Mouse (Mus musculus): ENCODE measurements around the gene Rnaset2b.
"Not testable (repeated sequence)": the region's sequence is repeated elsewhere in the genome, so short reads cannot be mapped to it uniquely, and the experiment has no call there.

Gene Rnaset2b

DNA sequence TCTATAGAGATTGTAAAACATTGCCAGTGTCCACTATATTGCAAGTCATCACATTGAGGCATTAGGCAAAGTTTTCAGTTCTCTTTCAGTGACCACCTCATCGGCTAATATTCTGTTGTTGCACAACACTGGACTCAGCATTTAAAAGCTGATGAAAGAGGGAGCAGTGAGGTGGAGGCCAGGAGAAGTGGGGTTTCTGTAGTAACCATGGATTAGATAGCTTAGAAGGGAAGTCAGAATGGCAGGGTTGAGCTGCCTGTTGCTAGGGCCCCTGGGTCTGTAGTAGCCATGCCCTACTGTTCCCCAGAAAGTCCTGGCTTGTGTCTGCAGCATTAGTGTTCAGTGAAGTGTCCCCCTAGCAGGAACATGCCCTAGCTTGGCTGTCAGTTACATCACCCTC lies 15.7 kb downstream of the Rnaset2b start:
- DNase-seq, result not testable (repeated sequence)

DNA sequence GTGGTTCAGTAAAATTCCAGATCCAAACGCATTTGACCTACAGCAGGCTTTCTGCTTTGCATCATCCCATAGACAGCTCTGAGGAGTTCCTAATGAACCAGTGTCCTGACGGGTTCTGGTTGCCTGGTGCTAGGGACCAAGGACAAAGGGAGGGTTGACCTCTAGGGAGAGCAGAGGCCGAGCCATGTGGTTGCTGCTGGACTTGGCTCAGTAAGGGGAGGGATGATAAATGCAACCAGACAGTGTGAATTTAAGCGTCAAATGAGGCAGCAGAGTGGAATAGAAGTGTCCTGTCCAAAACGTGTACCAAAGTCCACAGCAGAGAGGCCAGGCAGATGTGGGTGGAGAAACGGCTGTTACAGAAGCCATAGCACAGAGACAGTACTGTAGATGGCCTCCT lies 25.1 kb downstream of the Rnaset2b start:
- DNase-seq, result not testable (repeated sequence)

DNA sequence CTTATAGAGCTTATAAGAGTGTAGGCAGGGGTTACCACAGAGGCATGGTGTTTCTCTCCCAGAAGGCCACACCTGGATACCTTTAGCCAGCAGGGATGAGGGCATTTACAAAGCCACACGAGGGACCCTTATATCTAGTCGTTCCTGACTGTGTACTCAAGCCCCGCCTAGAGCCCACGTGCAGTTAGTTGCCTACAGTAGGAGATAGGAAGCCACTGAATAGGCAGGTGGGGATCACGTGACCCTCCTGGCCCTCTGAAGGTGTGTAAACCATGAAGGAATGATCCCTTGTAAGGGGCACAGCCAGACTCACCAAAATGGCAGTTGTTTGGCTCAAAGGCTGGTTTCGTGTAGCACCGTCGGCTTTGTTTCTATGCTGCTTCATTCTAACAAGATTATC lies 26.4 kb downstream of the Rnaset2b start:
- DNase-seq, result not testable (repeated sequence)

DNA sequence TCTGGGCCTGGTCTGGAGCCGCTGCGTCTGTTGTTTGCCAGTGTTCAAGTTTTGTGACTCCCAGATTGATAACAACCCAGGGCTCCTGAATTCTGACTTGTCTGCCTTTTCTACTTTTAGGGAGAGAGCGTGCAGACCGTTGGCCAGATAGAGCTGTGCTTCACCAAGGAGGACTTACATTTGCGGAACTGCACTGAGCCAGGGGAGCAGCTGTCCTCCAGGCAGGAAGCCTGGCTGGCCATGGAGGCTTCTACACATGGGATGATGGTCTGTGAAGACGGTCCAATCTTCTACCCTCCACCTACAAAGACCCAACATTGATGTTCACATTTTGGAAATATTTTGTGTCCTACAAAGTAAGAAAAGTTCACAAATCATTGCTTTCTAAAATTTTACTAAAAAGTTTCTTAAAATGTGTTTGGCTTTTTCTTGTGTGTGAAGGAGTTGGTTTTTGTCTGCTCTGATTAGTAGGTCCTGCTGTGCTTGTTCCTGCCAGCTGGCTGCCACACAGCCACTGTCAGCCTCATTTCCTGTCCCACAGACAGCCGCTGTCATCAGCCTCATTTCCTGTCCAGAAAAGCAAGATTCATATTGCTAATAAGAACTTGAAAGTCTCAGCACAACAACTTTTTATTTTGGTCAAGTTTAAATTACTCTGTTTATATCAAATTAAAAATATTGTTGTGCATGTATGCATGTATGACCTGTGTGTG lies 27.5 kb downstream of the Rnaset2b start:
- not testable (repeated sequence) for DNase-seq

DNA sequence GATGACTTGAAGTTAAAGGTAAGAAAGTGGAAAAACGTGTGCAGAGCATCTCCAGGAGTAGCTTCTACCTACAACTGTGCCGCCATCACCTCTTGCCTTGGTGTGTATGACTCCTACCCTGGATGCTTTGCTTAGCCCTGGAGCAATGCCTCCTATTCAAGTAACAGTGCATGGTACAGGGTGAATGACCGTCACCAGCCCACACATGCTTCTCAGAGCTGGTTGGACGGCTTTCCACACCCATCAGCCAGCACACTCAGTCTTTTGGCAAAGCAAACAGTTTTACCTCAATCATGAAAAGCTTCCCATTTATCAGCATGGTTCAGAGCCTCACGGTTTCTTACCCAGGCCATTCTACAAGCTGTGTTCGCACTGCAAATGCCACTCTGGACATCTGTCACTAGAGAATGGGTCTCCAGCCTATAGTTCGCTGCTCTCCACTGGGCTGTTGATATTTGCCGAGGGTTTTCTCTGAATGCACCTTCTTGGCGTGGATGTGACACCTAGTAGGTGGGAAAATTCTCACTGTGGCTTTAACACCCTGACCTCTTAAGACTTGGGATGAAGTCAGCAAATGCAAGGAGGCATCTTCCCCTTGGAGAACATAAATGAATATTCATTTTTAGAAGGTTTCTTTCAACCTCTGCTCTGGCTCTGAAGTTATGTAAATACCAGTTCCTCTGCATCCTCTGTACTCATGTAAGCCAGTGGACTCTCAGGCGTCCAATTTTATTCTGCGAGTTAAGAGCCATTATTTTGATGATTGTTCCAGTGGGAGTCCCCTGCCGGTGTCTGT lies 31.6 kb downstream of the Rnaset2b start:
- not testable (repeated sequence) for DNase-seq

DNA sequence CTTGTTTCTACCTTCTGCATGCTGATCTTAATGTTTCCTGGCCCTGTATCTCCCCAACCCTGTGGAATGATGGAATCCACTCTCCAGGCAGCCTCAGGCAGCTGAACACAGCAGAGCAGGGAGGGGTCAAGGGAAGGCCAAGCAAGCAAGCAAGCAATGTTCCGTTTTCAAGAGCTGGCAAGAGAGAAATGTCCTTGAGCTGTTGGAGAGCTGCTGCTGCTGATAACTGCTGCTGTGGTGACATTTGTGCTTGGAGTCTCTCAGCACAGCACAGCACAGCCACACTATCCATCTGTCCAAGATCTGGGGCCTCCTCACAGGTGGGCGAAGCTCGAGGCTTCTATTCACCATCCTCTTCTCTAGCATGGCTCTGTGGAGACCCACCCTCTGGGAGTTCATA lies 33.0 kb downstream of the Rnaset2b start:
- not testable (repeated sequence) for DNase-seq

DNA sequence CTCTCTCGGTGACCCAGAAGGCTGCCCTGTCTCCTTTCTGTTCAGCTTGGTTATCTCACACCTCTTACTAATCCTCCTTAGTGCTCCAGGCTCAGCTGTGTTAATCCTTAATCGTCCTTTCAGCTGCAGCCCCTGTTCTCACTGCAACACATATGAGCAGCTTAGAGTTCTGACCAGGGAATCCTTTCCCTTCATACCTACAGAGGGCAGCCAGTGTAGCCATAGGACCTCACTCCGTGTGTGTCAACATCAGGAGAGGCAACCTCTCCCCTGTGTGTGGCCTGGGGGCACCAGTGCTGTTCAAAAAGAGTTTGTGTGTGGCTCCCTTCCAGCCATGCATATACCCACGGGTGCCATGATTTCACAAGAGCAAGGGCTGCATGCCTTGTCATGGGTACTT lies 35.2 kb downstream of the Rnaset2b start:
- not testable (repeated sequence) for DNase-seq

DNA sequence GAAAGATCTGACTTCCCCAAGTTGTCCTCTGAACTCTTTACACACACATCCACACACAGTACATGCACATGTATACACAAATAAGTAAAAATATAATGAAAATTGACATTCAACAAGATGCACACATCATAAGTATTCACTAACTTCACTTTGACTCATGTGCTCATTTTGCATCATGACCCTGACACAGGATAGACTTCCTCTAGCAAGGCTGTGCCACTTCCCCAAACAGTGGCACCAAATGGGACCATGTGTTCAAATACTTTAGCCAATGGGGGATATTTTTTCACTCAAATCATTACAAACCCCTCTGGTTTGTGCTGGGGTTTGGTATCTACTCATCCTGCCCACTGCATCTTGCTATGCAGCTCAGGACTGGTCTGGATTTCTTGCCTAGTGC lies 38.5 kb downstream of the Rnaset2b start:
- DNase-seq, result not testable (repeated sequence)

DNA sequence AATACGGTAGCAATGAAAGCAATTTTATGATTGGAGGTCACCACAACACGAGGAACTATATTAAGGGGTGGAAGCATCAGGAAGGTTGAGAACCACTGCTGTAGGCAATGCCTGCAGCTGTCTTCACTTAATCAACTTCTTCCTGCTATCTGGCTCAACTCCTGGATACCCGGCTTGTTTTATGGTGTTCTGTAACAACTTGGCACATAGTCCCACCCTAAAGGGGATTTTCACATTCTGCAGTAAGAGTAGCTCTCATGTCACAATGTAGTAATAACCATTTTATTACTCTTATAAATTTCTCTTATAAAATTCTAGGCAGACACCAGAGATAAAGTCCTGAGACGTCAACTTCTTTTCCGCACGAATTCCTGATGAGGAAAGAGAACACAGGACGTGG lies 39.0 kb downstream of the Rnaset2b start:
- not testable (repeated sequence) for DNase-seq

DNA sequence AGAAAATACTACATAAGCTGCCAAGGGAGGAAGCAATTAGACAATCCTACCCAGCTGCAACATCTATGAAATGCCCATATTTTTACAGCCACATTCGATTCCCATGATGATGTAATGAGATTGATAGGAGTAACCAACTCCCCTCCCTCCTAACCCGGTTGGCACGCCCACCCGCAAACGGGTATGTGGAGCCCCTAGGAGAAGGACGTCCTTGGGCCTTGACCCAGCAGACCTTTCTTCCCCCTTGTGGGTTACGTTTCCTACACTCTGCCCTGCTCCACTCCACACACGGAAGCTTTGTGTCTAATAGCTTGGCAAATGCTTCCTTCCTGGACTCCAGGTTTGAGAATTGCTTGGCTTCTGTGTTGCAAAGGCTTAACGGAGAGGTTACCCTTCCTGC lies 39.5 kb downstream of the Rnaset2b start:
- DNase-seq, result not testable (repeated sequence)

DNA sequence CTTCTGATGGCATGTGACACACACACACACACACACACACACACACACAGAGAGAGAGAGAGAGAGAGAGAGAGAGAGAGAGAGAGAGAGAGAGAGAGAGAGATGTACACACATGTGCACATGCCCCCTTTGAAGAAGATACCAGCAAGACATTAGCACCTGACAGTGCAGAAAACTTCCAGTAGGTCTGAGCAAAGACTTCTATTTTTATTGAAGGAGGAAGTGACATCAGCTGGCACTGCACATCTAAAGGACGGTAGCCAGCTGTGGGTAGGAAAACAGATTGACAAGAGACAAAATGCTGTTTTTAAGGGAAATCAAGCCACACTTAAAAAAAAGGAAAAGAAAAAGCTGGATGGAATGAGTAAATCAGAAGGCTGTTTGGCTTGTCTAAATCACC lies 43.8 kb downstream of the Rnaset2b start:
- DNase-seq, result not testable (repeated sequence)

DNA sequence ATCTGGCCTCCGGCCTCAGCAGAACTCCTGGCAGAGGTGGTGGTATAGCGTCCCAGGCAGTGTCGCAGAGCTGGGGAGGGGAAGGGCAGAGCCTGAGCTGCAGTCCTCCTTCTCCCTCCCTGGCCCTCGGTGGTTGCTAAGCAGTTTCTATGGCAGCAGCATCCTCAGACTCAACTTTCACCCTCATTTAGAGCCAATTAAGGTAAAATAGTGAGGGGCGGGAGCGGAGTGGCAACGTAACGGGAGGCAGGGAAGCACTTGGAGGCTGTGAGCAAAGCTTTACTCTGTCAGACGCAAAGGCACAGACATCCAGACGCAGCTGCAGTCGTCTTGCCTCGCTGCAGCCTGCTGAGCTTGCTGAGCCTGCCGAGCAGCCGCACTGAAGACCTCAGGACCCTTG lies 54.8 kb downstream of the Rnaset2b start, which contains the start of gene Gm1604a:
Gene Gm1604a (plus strand): TSS at position 312 of the 400 bp plus-strand sequence.
- not testable (repeated sequence) for DNase-seq

DNA sequence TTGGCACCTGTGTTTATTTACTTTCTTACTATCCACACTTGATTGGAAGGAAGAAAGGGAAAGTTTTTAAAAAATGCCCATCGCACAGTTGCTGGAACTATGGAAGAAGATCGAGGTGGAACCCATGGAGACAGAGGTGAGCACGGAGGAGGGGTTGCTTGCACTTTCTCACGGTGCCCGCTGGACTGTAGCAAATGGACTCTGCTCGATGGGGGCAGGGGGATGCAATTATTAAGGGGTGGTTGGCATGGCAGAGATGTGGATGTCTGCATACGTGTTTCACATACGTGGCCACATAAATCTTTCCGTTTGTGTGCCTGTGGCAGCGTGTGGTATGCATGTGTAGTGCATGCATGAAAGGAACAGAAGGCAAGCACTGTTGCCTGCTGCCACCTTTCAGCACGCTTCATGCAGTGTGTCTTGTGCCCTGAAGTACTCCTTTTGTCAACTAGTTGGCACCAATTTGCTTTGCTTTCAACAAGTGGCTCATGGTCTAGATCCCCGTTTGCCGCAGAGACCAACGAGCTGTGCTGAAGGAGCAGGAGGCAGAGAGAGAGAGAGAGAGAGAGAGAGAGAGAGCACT lies 55.4 kb downstream of the Rnaset2b start:
- not testable (repeated sequence) for DNase-seq

DNA sequence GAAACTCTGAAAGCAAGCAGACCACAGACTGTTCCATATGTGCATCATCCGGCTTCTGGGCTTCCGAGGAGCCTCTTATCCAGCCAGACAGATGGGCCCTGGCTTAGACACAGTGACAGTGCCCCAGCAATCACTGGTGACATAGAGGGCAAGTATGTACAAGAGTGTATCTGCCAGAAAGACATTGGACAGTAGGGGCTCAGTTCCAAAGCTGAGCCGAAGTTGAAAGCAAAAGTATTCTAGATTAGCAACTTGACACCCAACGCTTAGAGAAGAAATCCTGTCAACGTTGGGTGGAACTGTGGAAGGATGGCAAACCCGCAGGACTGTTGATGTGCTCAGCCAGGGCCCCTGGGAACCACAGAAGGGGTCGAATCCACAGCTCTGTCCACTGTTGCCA lies 59.8 kb downstream of the Rnaset2b start:
- peak; percentile 3 for DNase-seq

DNA sequence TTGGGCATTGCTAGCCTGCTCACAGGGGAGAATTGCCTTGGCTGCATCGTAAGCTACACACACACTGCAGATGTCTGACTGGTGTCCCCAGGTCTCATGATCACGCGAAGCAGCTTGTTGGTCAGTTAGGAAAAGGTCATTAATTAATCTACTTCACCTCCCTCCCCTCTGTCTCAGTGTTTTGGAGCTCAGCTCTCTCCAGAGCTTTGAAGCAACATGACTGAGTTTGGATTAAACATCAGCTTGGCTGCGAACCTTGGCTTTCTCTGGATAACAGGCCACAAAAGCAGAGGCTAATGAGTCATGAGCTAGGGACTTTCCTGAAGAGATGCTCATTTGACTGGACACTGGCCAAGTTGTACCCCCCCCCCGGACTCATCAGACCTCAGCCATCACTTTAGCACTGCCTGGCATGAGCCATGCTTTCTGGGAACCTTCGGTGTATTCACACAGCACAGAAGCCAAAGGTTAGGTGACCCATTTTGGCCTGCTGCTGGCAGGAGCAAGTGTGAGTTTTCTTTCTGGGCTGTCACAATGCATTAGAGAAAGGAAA lies 60.3 kb downstream of the Rnaset2b start:
- not testable (repeated sequence) for DNase-seq

DNA sequence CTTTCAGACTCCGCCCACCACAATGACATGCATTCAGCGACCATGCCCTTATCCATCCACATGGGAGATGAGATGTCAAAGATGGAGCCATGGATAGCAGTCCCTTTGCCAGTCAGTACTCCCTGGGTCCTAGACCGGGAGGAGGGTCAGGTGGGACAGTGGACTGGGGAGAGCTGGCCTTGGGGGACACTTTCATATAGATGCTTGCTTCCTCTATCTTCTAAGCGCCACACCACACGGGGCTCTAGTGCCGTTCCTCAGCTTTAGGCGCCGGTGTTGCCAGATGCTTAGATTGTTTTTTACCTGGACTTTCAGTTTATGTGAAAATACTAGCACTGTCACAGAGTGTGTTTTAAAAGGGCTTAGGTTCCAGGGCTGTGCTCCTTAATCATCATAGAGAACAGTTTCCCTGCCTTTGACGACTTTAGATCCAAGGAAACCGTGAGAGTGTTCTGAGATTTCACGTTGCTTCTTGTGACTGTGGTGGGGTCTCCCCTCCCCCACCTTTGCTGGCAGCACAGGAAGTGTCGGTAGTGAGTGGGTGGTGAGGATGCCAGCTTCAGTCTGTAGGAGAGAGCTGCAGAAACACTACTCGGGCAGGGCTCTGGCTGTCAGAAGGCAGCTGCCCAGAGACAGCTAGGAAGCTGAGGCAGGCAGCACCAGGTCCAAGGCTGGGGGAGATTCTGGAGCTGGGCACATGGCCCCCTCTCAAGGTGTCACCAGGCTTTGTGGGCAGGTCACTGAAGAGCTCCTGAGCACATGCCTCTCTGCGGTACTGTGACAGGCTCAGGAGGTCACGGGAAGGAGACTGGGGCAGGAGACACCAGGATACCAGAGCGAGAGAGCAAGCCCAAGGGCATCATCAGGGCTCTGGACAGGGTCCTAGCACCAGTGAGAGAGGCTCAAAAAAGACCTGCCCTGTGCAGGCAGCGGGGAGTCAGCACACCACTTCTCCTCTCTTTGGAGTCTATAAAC lies 63.0 kb downstream of the Rnaset2b start:
- DNase-seq, result not testable (repeated sequence)
